Mouse (Mus musculus): ENCODE data around the gene Lrrc58. TPM values are rescaled to one million over a fixed set of nuclear protein-coding genes. Genes with fewer than 3 reads are reported as not detected.

Gene Lrrc58
- polyA plus RNA-seq, 1 experiment = 6.9 TPM

GRCm38 (mm10) chr16:37927117-37927516 lies 58.9 kb downstream of the Lrrc58 start:
- no peaks in the 10 kb centered on the region for H3K79me2 ChIP-seq (ENCODE audit: control insufficient read depth, insufficient read depth)
- TF ChIP-seq MAX (IDR thresholded peaks at IDR 0.05; ENCODE audit: low read depth) = no peak
- TF ChIP-seq CEBPB (IDR thresholded peaks at IDR 0.05; ENCODE audit: insufficient read depth, poor library complexity, severe bottlenecking) = no peak
- TF ChIP-seq USF1 (IDR thresholded peaks at IDR 0.05; ENCODE audit: low read depth) = no peak
- no peak for TF ChIP-seq MYOG (IDR thresholded peaks at IDR 0.05; ENCODE audit: control insufficient read depth in 1 of 3, insufficient read depth in 1 of 3, insufficient read length in 2 of 3, low read depth in 2 of 3)
- no peak for TF ChIP-seq MYOD1 (IDR thresholded peaks at IDR 0.05; ENCODE audit: control insufficient read depth in 1 of 3, insufficient read length in 2 of 3, low read depth in 2 of 3)
- TF ChIP-seq E2F4 (IDR thresholded peaks at IDR 0.05; ENCODE audit: insufficient read depth) = no peak
- TF ChIP-seq TCF12 (IDR thresholded peaks at IDR 0.05; ENCODE audit: insufficient read depth, poor library complexity, severe bottlenecking) = no peak
- TF ChIP-seq TCF3 (IDR thresholded peaks at IDR 0.05; ENCODE audit: insufficient read length, low read depth) = no peak
- TF ChIP-seq REST (IDR thresholded peaks at IDR 0.05; ENCODE audit: insufficient read depth, insufficient read length) = no peak
- no peak for TF ChIP-seq SRF (IDR thresholded peaks at IDR 0.05; ENCODE audit: control insufficient read depth, insufficient read length, low read depth)
- no peak for TF ChIP-seq POLR2AphosphoS2 (IDR thresholded peaks at IDR 0.05; ENCODE audit: insufficient read length, low read depth)
- TF ChIP-seq POLR2A (IDR thresholded peaks at IDR 0.05; ENCODE audit: insufficient read length, low read depth) = no peak
- H3K27me3 ChIP-seq (ENCODE audit: control insufficient read depth, insufficient read depth, insufficient read length) = no peaks in the 10 kb centered on the region
- H3K4me3 ChIP-seq = no peak overlapping the region
- H3K36me3 ChIP-seq (ENCODE audit: control insufficient read depth, insufficient read depth) = no peaks in the 10 kb centered on the region
- no peak overlapping the region for H3K4me2 ChIP-seq (ENCODE audit: low read depth)
- H3ac ChIP-seq (ENCODE audit: control insufficient read depth, insufficient read length) = no peak overlapping the region

- Histone ChIP-seq H3K4me2 (ENCODE audit: low read depth) (no peak overlapping the region), H3K36me3 (ENCODE audit: control insufficient read depth, insufficient read depth) (no peaks in the 10 kb centered on the region), H3ac (ENCODE audit: control insufficient read depth, insufficient read length) (no peak overlapping the region), H3K4me3 (no peak overlapping the region), H3K79me2 (ENCODE audit: control insufficient read depth, insufficient read depth) (no peaks in the 10 kb centered on the region), H3K27me3 (ENCODE audit: control insufficient read depth, insufficient read depth, insufficient read length) (no peaks in the 10 kb centered on the region)
- TF ChIP-seq REST (IDR thresholded peaks at IDR 0.05; ENCODE audit: insufficient read depth, insufficient read length) (no peak), MAX (IDR thresholded peaks at IDR 0.05; ENCODE audit: low read depth) (no peak), MYOG (IDR thresholded peaks at IDR 0.05; ENCODE audit: control insufficient read depth in 1 of 3, insufficient read depth in 1 of 3, insufficient read length in 2 of 3, low read depth in 2 of 3) (no peak), POLR2A (IDR thresholded peaks at IDR 0.05; ENCODE audit: insufficient read length, low read depth) (no peak), CEBPB (IDR thresholded peaks at IDR 0.05; ENCODE audit: insufficient read depth, poor library complexity, severe bottlenecking) (no peak), TCF3 (IDR thresholded peaks at IDR 0.05; ENCODE audit: insufficient read length, low read depth) (no peak), USF1 (IDR thresholded peaks at IDR 0.05; ENCODE audit: low read depth) (no peak), POLR2AphosphoS2 (IDR thresholded peaks at IDR 0.05; ENCODE audit: insufficient read length, low read depth) (no peak), MYOD1 (IDR thresholded peaks at IDR 0.05; ENCODE audit: control insufficient read depth in 1 of 3, insufficient read length in 2 of 3, low read depth in 2 of 3) (no peak), SRF (IDR thresholded peaks at IDR 0.05; ENCODE audit: control insufficient read depth, insufficient read length, low read depth) (no peak)
Observed at GRCm38 (mm10) chr16:37929006-37929405, 60.8 kb downstream of the Lrrc58 start.

- no peak overlapping the region for H3K4me2 ChIP-seq (ENCODE audit: low read depth)
- H3K27me3 ChIP-seq (ENCODE audit: control insufficient read depth, insufficient read depth, insufficient read length) = no peaks in the 10 kb centered on the region
- no peak overlapping the region for H3ac ChIP-seq (ENCODE audit: control insufficient read depth, insufficient read length)
- H3K4me3 ChIP-seq = no peak overlapping the region
- no peak for TF ChIP-seq TCF3 (IDR thresholded peaks at IDR 0.05; ENCODE audit: insufficient read length, low read depth)
- no peak for TF ChIP-seq POLR2AphosphoS2 (IDR thresholded peaks at IDR 0.05; ENCODE audit: insufficient read length, low read depth)
- TF ChIP-seq MAX (IDR thresholded peaks at IDR 0.05; ENCODE audit: low read depth) = no peak
- TF ChIP-seq TCF12 (IDR thresholded peaks at IDR 0.05; ENCODE audit: insufficient read depth, poor library complexity, severe bottlenecking) = no peak
- TF ChIP-seq CEBPB (IDR thresholded peaks at IDR 0.05; ENCODE audit: insufficient read depth, poor library complexity, severe bottlenecking) = no peak
- no peak for TF ChIP-seq POLR2A (IDR thresholded peaks at IDR 0.05; ENCODE audit: insufficient read length, low read depth)
- no peak for TF ChIP-seq USF1 (IDR thresholded peaks at IDR 0.05; ENCODE audit: low read depth)
- no peak for TF ChIP-seq REST (IDR thresholded peaks at IDR 0.05; ENCODE audit: insufficient read depth, insufficient read length)
- TF ChIP-seq E2F4 (IDR thresholded peaks at IDR 0.05; ENCODE audit: insufficient read depth) = no peak
- TF ChIP-seq SRF (IDR thresholded peaks at IDR 0.05; ENCODE audit: control insufficient read depth, insufficient read length, low read depth) = no peak
- TF ChIP-seq MYOG (IDR thresholded peaks at IDR 0.05; ENCODE audit: control insufficient read depth in 1 of 3, insufficient read depth in 1 of 3, insufficient read length in 2 of 3, low read depth in 2 of 3) = no peak
- no peak for TF ChIP-seq MYOD1 (IDR thresholded peaks at IDR 0.05; ENCODE audit: control insufficient read depth in 1 of 3, insufficient read length in 2 of 3, low read depth in 2 of 3)
- no peaks in the 10 kb centered on the region for H3K79me2 ChIP-seq (ENCODE audit: control insufficient read depth, insufficient read depth)
- H3K36me3 ChIP-seq (ENCODE audit: control insufficient read depth, insufficient read depth) = no peaks in the 10 kb centered on the region
Observed at GRCm38 (mm10) chr16:37929626-37930025, 61.4 kb downstream of the Lrrc58 start.

DNA sequence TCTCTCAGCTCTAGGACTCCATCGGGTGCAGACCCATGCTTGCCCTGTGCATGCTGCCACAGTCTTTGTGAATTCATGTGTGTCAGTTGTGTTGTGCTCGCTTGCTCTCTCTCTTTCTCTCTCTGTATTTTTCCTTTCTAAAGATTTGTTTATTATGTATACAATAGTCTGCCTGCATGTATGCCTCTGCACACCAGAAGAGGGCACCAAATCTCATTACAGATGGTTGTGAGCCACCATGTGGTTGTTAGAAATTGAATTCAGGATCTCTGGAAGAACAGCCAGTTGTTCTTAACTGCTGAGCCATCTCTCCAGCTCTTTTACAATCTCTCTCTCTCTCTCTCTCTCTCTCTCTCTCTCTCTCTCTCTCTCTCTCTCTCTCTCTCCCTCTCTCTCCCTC lies 66.7 kb downstream of the Lrrc58 start:
- Histone ChIP-seq H3ac (ENCODE audit: control insufficient read depth, insufficient read length) (no peak overlapping the region), H3K36me3 (ENCODE audit: control insufficient read depth, insufficient read depth) (no peaks in the 10 kb centered on the region), H3K27me3 (ENCODE audit: control insufficient read depth, insufficient read depth, insufficient read length) (no peaks in the 10 kb centered on the region), H3K79me2 (ENCODE audit: control insufficient read depth, insufficient read depth) (no peaks in the 10 kb centered on the region), H3K4me2 (ENCODE audit: low read depth) (no peak overlapping the region), H3K4me3 (no peak overlapping the region)
- TF ChIP-seq USF1 (IDR thresholded peaks at IDR 0.05; ENCODE audit: low read depth) (no peak), SRF (IDR thresholded peaks at IDR 0.05; ENCODE audit: control insufficient read depth, insufficient read length, low read depth) (no peak), TCF12 (IDR thresholded peaks at IDR 0.05; ENCODE audit: insufficient read depth, poor library complexity, severe bottlenecking) (no peak), POLR2AphosphoS2 (IDR thresholded peaks at IDR 0.05; ENCODE audit: insufficient read length, low read depth) (no peak), MYOG (IDR thresholded peaks at IDR 0.05; ENCODE audit: control insufficient read depth in 1 of 3, insufficient read depth in 1 of 3, insufficient read length in 2 of 3, low read depth in 2 of 3) (no peak), POLR2A (IDR thresholded peaks at IDR 0.05; ENCODE audit: insufficient read length, low read depth) (no peak), CEBPB (IDR thresholded peaks at IDR 0.05; ENCODE audit: insufficient read depth, poor library complexity, severe bottlenecking) (no peak), E2F4 (IDR thresholded peaks at IDR 0.05; ENCODE audit: insufficient read depth) (no peak), MAX (IDR thresholded peaks at IDR 0.05; ENCODE audit: low read depth) (no peak), MYOD1 (IDR thresholded peaks at IDR 0.05; ENCODE audit: control insufficient read depth in 1 of 3, insufficient read length in 2 of 3, low read depth in 2 of 3) (no peak), TCF3 (IDR thresholded peaks at IDR 0.05; ENCODE audit: insufficient read length, low read depth) (no peak), REST (IDR thresholded peaks at IDR 0.05; ENCODE audit: insufficient read depth, insufficient read length) (no peak)

All from myocyte (in vitro differentiated cells).